ENCODE assay signal across 8 mouse cellular contexts in genomic region chr2:180702701-180703149, GRCm38 (mm10). TPM values are rescaled to one million over a fixed set of nuclear protein-coding genes. Genes with fewer than 3 reads are reported as not detected.
DNase-seq lines count a peak whose midpoint lies in the region; ATAC-seq and TF ChIP-seq lines count a peak whose summit lies in the region.

No protein-coding gene starts in this region.

- H3K9me3 ChIP-seq in heart, embryonic 14.5 days (ENCODE audit: control insufficient read depth, low read length), result no peaks in the 10 kb centered on the region
- H3K9me3 ChIP-seq in MEL (replicated peaks; ENCODE audit: insufficient read depth, low read length), result no peaks in the 10 kb centered on the region
- H3K9me3 ChIP-seq in heart, embryonic 15.5 days (replicated peaks), result no peaks in the 10 kb centered on the region
- H3K9me3 ChIP-seq in midbrain, embryonic 11.5 days (ENCODE audit: control insufficient read depth, low read length), result no peaks in the 10 kb centered on the region

- peak overlapping the region; percentile 69 to 92 for H3K4me3 ChIP-seq in heart, embryonic 14.5 days (ENCODE audit: control insufficient read depth in 1 of 2, insufficient read depth in 1 of 2, low read depth in 1 of 2, low read length in 2 of 2)
- peak overlapping the region; percentile 84 to 95; a peak in 3 of 4 replicates for H3K4me3 ChIP-seq in MEL (ENCODE audit: control insufficient read depth in 1 of 2, insufficient read depth in 1 of 2, low read depth in 2 of 2, low read length in 2 of 2)
- peak overlapping the region; percentile 82 for H3K4me3 ChIP-seq in heart, embryonic 15.5 days
- H3K4me3 ChIP-seq in midbrain, embryonic 11.5 days (ENCODE audit: low read depth, low read length), result peak overlapping the region; percentile 93

- intact Hi-C loops in heart, postnatal 25 days (cut with DNase I), result loop anchor here (10.0 kb wide), 1 partner anchor 438 kb away; no protein-coding TSS in a partner anchor

- H3K4me1 ChIP-seq in heart, embryonic 14.5 days (ENCODE audit: control insufficient read depth in 2 of 2, insufficient read depth in 2 of 2, low read length in 2 of 2), result peaks cover 8 to 44% of the 10 kb centered on the region in 2 experiments
- peaks cover 29 to 57% of the 10 kb centered on the region in 2 experiments for H3K4me1 ChIP-seq in MEL (ENCODE audit: control insufficient read depth in 1 of 2, insufficient read depth in 2 of 2, low read length in 2 of 2)
- H3K4me1 ChIP-seq in heart, embryonic 15.5 days (replicated peaks), result peaks cover 44% of the 10 kb centered on the region
- H3K4me1 ChIP-seq in midbrain, embryonic 11.5 days (ENCODE audit: control insufficient read depth, insufficient read depth, low read length), result peaks cover 24% of the 10 kb centered on the region

- H3K36me3 ChIP-seq in heart, embryonic 14.5 days (ENCODE audit: control insufficient read depth, insufficient read depth, low read length), result peaks cover 5% of the 10 kb centered on the region; the same call in 1 of the 2 replicates
- H3K36me3 ChIP-seq in MEL (ENCODE audit: control insufficient read depth in 1 of 2, insufficient read depth in 2 of 2, low read length in 2 of 2), result peaks cover 5 to 58% of the 10 kb centered on the region in 2 experiments; a peak in 3 of 4 replicates
- H3K36me3 ChIP-seq in heart, embryonic 15.5 days, result no peaks in the 10 kb centered on the region
- H3K36me3 ChIP-seq in midbrain, embryonic 11.5 days (ENCODE audit: control insufficient read depth, insufficient read depth, low read length), result no peaks in the 10 kb centered on the region

- TF ChIP-seq EP300 in MEL (IDR thresholded peaks at IDR 0.05; ENCODE audit: low read depth in 1 of 2, low read length in 2 of 2), result no peak

- WGBS in heart, embryonic 14.5 days, result 33% methylated on average over 4 of the region's 4 CpGs
- WGBS in heart, embryonic 15.5 days, result 29% methylated on average over 4 of the region's 4 CpGs
- WGBS in midbrain, embryonic 11.5 days, result 38% methylated on average over 4 of the region's 4 CpGs

- H3K4me2 ChIP-seq in heart, embryonic 14.5 days (ENCODE audit: low read length), result peak overlapping the region; percentile 84
- H3K4me2 ChIP-seq in heart, embryonic 15.5 days, result peak overlapping the region; percentile 88
- H3K4me2 ChIP-seq in midbrain, embryonic 11.5 days, result peak overlapping the region; percentile 79

- TF ChIP-seq CTCF in MEL (IDR thresholded peaks at IDR 0.05 in 2 of 3, conservative IDR thresholded peaks at IDR 0.05 in 1 of 3; ENCODE audit: control insufficient read depth in 1 of 3, insufficient read depth in 1 of 3, low read depth in 2 of 3, low read length in 3 of 3, poor library complexity in 1 of 3, severe bottlenecking in 1 of 3), result peak in 1 of 3 experiments; percentile 15; a peak in 1 of 6 replicates

- ATAC-seq in heart, embryonic 14.5 days (ENCODE audit: insufficient number of reproducible peaks, insufficient read depth, low FRiP score, low read depth), result no peak
- ATAC-seq in heart, embryonic 15.5 days (replicated peaks; ENCODE audit: insufficient number of reproducible peaks, insufficient read depth, low FRiP score, low read depth), result no peak
- no peak for ATAC-seq in midbrain, embryonic 11.5 days (ENCODE audit: low FRiP score)

- TF ChIP-seq RAD21 in MEL (IDR thresholded peaks at IDR 0.05; ENCODE audit: low read depth, low read length), result peak; percentile 19

- no peak for DNase-seq in heart, postnatal 25 days (ENCODE audit: low spot score)
- peak; percentile 50 for DNase-seq in MEL (ENCODE audit: low read depth, low spot score)
- no peak for DNase-seq in midbrain, embryonic 11.5 days (ENCODE audit: low spot score, missing footprints)
- DNase-seq in gastrocnemius, adult 18-20 months (ENCODE audit: low spot score), result no peak
- DNase-seq in thymus, postnatal 25 days, result no peak
- no peak for DNase-seq in cerebellum, adult 18-20 months

- peak overlapping the region; percentile 96 to 97 for H3K27ac ChIP-seq in heart, embryonic 14.5 days (replicated peaks in 1 of 2; ENCODE audit: control insufficient read depth in 1 of 2, insufficient read depth in 1 of 2, low read depth in 2 of 2, low read length in 2 of 2)
- H3K27ac ChIP-seq in MEL (ENCODE audit: control insufficient read depth, low read depth, low read length), result peak overlapping the region; percentile 82
- peak overlapping the region; percentile 95 for H3K27ac ChIP-seq in heart, embryonic 15.5 days
- H3K27ac ChIP-seq in midbrain, embryonic 11.5 days (ENCODE audit: low read depth, low read length), result peak overlapping the region; percentile 82

- H3K79me2 ChIP-seq in MEL (ENCODE audit: control insufficient read depth, insufficient read depth, low read length, poor library complexity), result peaks cover 85% of the 10 kb centered on the region

- no peak for TF ChIP-seq POLR2A in MEL (IDR thresholded peaks at IDR 0.05; ENCODE audit: control insufficient read depth in 1 of 2, insufficient read depth in 1 of 2, low read depth in 1 of 2, low read length in 2 of 2, poor library complexity in 1 of 2)

- no peaks in the 10 kb centered on the region for H3K27me3 ChIP-seq in heart, embryonic 14.5 days (ENCODE audit: control insufficient read depth, insufficient read depth, low read length)
- no peaks in the 10 kb centered on the region for H3K27me3 ChIP-seq in MEL (ENCODE audit: control insufficient read depth in 1 of 2, insufficient read depth in 2 of 2, low read length in 2 of 2)
- H3K27me3 ChIP-seq in heart, embryonic 15.5 days, result no peaks in the 10 kb centered on the region
- H3K27me3 ChIP-seq in midbrain, embryonic 11.5 days (ENCODE audit: control insufficient read depth, insufficient read depth, low read length), result no peaks in the 10 kb centered on the region

- peak overlapping the region; percentile 95 for H3K9ac ChIP-seq in heart, embryonic 14.5 days (ENCODE audit: low read length)
- H3K9ac ChIP-seq in MEL (ENCODE audit: control insufficient read depth, low read depth, low read length, poor library complexity, severe bottlenecking), result peak overlapping the region; percentile 99
- peak overlapping the region; percentile 88 for H3K9ac ChIP-seq in heart, embryonic 15.5 days
- H3K9ac ChIP-seq in midbrain, embryonic 11.5 days (ENCODE audit: low read length), result peak overlapping the region; percentile 94

TF ChIP-seq in MEL, 35 proteins besides CTCF, POLR2A, EP300 and RAD21:
- no peak for TF ChIP-seq POLR2AphosphoS5 (IDR thresholded peaks at IDR 0.05; ENCODE audit: borderline replicate concordance, low read depth, low read length)
- 0 out of 2 replicates have a peak, but pooled peaks have one; percentile 33 for TF ChIP-seq MYC (IDR thresholded peaks at IDR 0.05; ENCODE audit: low read depth, low read length)
- 0 out of 2 replicates have a peak, but pooled peaks have one; percentile 9 for TF ChIP-seq CHD1 (IDR thresholded peaks at IDR 0.05; ENCODE audit: low read depth, low read length)

RNA-seq across cellular contexts. Expression of gene Dido1, which starts 7.1 kb away (rescaled TPM):
- 16.4 and 18.9 TPM in 2 replicates for polyA plus RNA-seq in heart, embryonic 14.5 days (2014; fragmentation: Nextera tagmentation; extraction: Ambion mirVana)
- 10 to 100 TPM; 27.2 to 31.4 TPM for total RNA-seq in heart, postnatal 25 days (2021)
- 27.9 and 30.1 TPM in 2 replicates for total RNA-seq in MEL (2012; rRNA removed)
- 10 to 100 TPM; 17.8 to 35.1 TPM for polyA plus RNA-seq in MEL (2012; ENCODE audit: insufficient read depth in 1 of 2, insufficient read length in 2 of 2, low read depth in 1 of 2, low replicate concordance in 2 of 2, missing spikeins in 1 of 2)
- polyA plus RNA-seq in heart, embryonic 15.5 days (2015; fragmentation: Nextera tagmentation; extraction: Ambion mirVana), result 14.0 and 19.0 TPM in 2 replicates
- polyA plus RNA-seq in midbrain, embryonic 11.5 days (2014; fragmentation: Nextera tagmentation; extraction: Ambion mirVana), result 28.8 and 30.5 TPM in 2 replicates
- total RNA-seq in gastrocnemius, adult 18-20 months (2021), result 10 to 100 TPM; 15.3 to 19.4 TPM

RNA-seq across cellular contexts. Expression of gene Gid8, which starts 7.2 kb away (rescaled TPM):
- polyA plus RNA-seq in heart, embryonic 14.5 days (2014; fragmentation: Nextera tagmentation; extraction: Ambion mirVana), result 49.0 and 50.5 TPM in 2 replicates
- total RNA-seq in heart, postnatal 25 days (2021), result 10 to 100 TPM; 62.9 to 64.3 TPM
- 42.7 and 52.8 TPM in 2 replicates for total RNA-seq in MEL (2012; rRNA removed)
- 10 to 100 TPM in 1 of 2 experiments, not detected in 1; 65.5 TPM for polyA plus RNA-seq in MEL (2012; ENCODE audit: insufficient read depth in 1 of 2, insufficient read length in 2 of 2, low read depth in 1 of 2, low replicate concordance in 2 of 2, missing spikeins in 1 of 2)
- polyA plus RNA-seq in heart, embryonic 15.5 days (2015; fragmentation: Nextera tagmentation; extraction: Ambion mirVana), result 45.3 and 47.4 TPM in 2 replicates
- polyA plus RNA-seq in midbrain, embryonic 11.5 days (2014; fragmentation: Nextera tagmentation; extraction: Ambion mirVana), result 63.3 and 63.4 TPM in 2 replicates
- total RNA-seq in gastrocnemius, adult 18-20 months (2021), result 10 to 100 TPM; 31.7 to 36.7 TPM

RNA-seq across cellular contexts. Expression of gene Slc17a9, which starts 22.3 kb away (rescaled TPM):
- polyA plus RNA-seq in heart, embryonic 14.5 days (2014; fragmentation: Nextera tagmentation; extraction: Ambion mirVana), result 0.43 and 0.55 TPM in 2 replicates
- total RNA-seq in heart, postnatal 25 days (2021), result under 1 TPM in 1 of 2 experiments, not detected in 1; 0.39 TPM
- total RNA-seq in MEL (2012; rRNA removed), result 6.5 and 6.7 TPM in 2 replicates
- 10 to 100 TPM in 1 of 2 experiments, not detected in 1; 16.1 TPM for polyA plus RNA-seq in MEL (2012; ENCODE audit: insufficient read depth in 1 of 2, insufficient read length in 2 of 2, low read depth in 1 of 2, low replicate concordance in 2 of 2, missing spikeins in 1 of 2)
- polyA plus RNA-seq in heart, embryonic 15.5 days (2015; fragmentation: Nextera tagmentation; extraction: Ambion mirVana), result 0.48 and 1.7 TPM in 2 replicates
- polyA plus RNA-seq in midbrain, embryonic 11.5 days (2014; fragmentation: Nextera tagmentation; extraction: Ambion mirVana), result 0.19 TPM in 1 of 2 replicates, not detected in the other
- not detected for total RNA-seq in gastrocnemius, adult 18-20 months (2021)
